Mouse (Mus musculus): Measurements from ENCODE around the gene Atp5e. TPM values are rescaled to one million over a fixed set of nuclear protein-coding genes. Genes with fewer than 3 reads are reported as not detected.

Atp5e gene
- polyA plus RNA-seq, 1 experiment from 2014 or later, result 832 TPM

Other genes with a start within 250 kb of the Atp5e start
- gene Gnas, start 179.8 kb downstream of the Atp5e start, polyA plus RNA-seq (2015; fragmentation: Nextera tagmentation; extraction: Ambion mirVana), result 976 and 1,086 TPM in 2 replicates
- 9.4 TPM in 2 replicates for gene Gm20721, start 117.4 kb downstream of the Atp5e start, polyA plus RNA-seq (2015; fragmentation: Nextera tagmentation; extraction: Ambion mirVana)
- 131 and 147 TPM in 2 replicates for gene Nelfcd, start 48.3 kb downstream of the Atp5e start, polyA plus RNA-seq (2015; fragmentation: Nextera tagmentation; extraction: Ambion mirVana)
- gene Ctsz, start 25.1 kb downstream of the Atp5e start, polyA plus RNA-seq (2015; fragmentation: Nextera tagmentation; extraction: Ambion mirVana), result 69.9 and 73.2 TPM in 2 replicates
- gene Tubb1, start 13.4 kb downstream of the Atp5e start, polyA plus RNA-seq (2015; fragmentation: Nextera tagmentation; extraction: Ambion mirVana), result 0.96 and 1.2 TPM in 2 replicates
- 120 and 124 TPM in 2 replicates for gene Prelid3b, start 9.0 kb upstream of the Atp5e start, polyA plus RNA-seq (2015; fragmentation: Nextera tagmentation; extraction: Ambion mirVana)
- gene Zfp831, start 179.4 kb upstream of the Atp5e start, polyA plus RNA-seq (2015; fragmentation: Nextera tagmentation; extraction: Ambion mirVana), result not detected in 2 replicates